Mouse (Mus musculus) spleen, adult 2 months (tissue): ENCODE measurements around the gene Stap2.

Source experiments
- CTCF ChIP-seq: fragments of 200-500 bp; IDR thresholded peaks from 2 replicates; pipeline ENCODE4 v1.5.1; 2011; ENCODE audit warnings: mild to moderate bottlenecking, inconsistent platforms; ENCODE audit not compliant: insufficient read depth, insufficient read length, insufficient replicate concordance; ENCODE audit errors: extremely low read depth
- POLR2A ChIP-seq: fragments of 200-500 bp; IDR thresholded peaks from 2 replicates; pipeline ENCODE4 v1.6.1; 2011; ENCODE audit warnings: low read depth, low read length, inconsistent platforms

DNA sequence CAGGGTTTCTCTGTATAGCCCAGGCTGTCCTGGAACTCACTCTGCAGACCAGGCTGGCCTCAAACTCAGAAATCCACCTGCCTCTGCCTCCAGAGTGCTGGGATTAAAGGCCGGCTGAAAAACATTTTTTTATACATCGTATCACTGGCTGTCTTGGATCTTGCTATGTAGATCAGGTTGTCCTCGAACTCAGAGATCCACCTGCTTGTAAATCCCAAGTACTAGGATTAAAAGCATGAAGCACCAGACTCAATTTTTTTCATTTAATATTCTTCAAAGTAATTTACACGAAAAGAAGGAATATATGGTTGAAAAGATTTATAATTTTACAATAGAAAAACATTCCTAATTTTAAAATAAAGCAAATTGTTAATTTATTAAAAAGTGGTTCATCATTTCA lies 34.0 kb upstream of the Stap2 start:
- no peak for TF ChIP-seq CTCF
- no peak for TF ChIP-seq POLR2A
